Mouse (Mus musculus) stomach, embryonic 15.5 days (tissue): Measurements from ENCODE around the gene Rhbdf2. TPM values are rescaled to one million over a fixed set of nuclear protein-coding genes. Genes with fewer than 3 reads are reported as not detected.

Experiments
- ATAC-seq: fragments of 200-750 bp; cut with Nextera tagmentation; 2 replicates; pipeline ENCODE4 v1.8.0; 2017; ENCODE audit warnings: low read depth, moderate number of reproducible peaks, moderate TSS enrichment; ENCODE audit not compliant: insufficient read depth, low FRiP score
- H3K27ac ChIP-seq: fragments of 300-500 bp; sonication (generic); 2 replicates; pipeline ENCODE4 v1.5.1; 2015; ENCODE audit warnings: mild to moderate bottlenecking, inconsistent platforms
- H3K27me3 ChIP-seq: fragments of 300-500 bp; sonication (generic); replicated peaks from 2 replicates; pipeline ENCODE4 v1.6.1; 2015; ENCODE audit warnings: inconsistent platforms
- H3K36me3 ChIP-seq: fragments of 300-500 bp; sonication (generic); 2 replicates; pipeline ENCODE4 v1.6.1; 2015; ENCODE audit warnings: inconsistent platforms
- H3K4me1 ChIP-seq: fragments of 300-500 bp; sonication (generic); 2 replicates; pipeline ENCODE4 v1.6.1; 2015; ENCODE audit warnings: inconsistent platforms
- H3K4me2 ChIP-seq: fragments of 300-500 bp; sonication (generic); 2 replicates; pipeline ENCODE4 v1.6.1; 2015; ENCODE audit warnings: mild to moderate bottlenecking, inconsistent platforms
- H3K4me3 ChIP-seq: fragments of 300-500 bp; sonication (generic); replicated peaks from 2 replicates; pipeline ENCODE4 v1.5.1; 2015; ENCODE audit warnings: inconsistent platforms
- H3K9ac ChIP-seq: fragments of 300-500 bp; sonication (generic); 2 replicates; pipeline ENCODE4 v1.6.1; 2015; ENCODE audit warnings: inconsistent platforms
- H3K9me3 ChIP-seq: fragments of 300-500 bp; sonication (generic); 2 replicates; pipeline ENCODE4 v1.6.1; 2016; ENCODE audit warnings: inconsistent platforms
- WGBS: fragments of 180-500 bp; shearing (Covaris S2); methylation state at CpG from one replicate; pipeline ENCODE4 v1.1.7; 2015; 5-methylcytosine and 5-hydroxymethylcytosine counted together
- polyA plus RNA-seq: library from polyadenylated mRNA; unstranded; fragments of >200 nt; fragmentation: Nextera tagmentation; extraction: Ambion mirVana; gene quantifications from 2 replicates; pipeline ENCODE4 v1.2.1, GENCODE M21; 2015

The Rhbdf2 gene
- polyA plus RNA-seq, 1 experiment from 2014 or later = 7.5 TPM

DNA sequence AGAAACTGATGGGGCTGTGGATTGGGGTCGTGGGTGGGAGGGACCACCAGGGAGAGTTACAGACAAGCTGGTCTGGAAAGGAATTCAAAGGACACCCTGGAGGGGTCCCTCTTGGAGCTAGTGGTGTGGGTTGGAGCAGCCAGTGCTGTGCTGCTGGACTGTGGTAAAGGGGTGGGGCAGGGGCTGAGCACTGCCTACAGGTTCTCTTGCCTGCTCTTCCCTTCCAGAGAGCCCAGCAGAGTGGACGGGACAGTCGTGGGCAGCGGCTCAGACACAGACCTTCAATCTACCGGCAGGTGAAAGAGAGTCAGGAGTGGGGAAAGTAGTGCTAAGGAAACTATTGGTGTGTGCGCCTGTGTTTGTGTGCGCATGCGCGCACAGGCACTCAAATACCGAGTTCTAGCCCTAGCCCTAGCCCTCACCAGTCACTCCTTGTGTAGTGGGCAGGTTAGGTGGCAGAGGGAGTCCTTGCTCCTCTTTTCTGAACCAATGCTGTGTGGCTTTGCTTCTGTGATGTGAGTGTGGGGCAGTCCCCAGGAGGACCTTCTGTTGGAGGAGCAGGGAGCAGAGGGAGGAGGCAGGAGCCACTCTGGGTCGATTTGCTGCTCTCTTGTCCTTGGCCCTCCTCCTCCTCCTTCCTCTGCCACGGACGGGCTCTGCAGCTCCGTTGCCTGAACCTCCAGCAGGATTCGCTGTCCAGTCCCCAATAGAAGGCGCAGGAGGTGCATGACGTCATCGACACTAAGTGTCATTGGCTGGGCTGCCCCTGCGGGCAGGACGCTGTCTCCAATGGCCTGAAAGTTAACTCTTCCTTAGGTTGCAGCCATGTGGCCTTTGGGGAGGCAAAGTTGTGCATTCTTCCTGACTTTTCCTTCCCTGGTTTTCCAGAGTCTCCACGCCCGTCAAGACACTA is 30.7 kb upstream of the Rhbdf2 start:
- WGBS = 16% methylated on average over 21 of the region's 22 CpGs
- Histone ChIP-seq H3K4me2 (peak overlapping the region; percentile 59), H3K4me3 (peak overlapping the region; percentile 35), H3K27me3 (peaks cover 24% of the 10 kb centered on the region), H3K4me1 (peaks cover 52% of the 10 kb centered on the region), H3K9me3 (no peaks in the 10 kb centered on the region), H3K36me3 (no peaks in the 10 kb centered on the region), H3K9ac (no peak overlapping the region; the same call in 1 of the 2 replicates), H3K27ac (peak overlapping the region; percentile 85)
- peak; percentile 90 for ATAC-seq

DNA sequence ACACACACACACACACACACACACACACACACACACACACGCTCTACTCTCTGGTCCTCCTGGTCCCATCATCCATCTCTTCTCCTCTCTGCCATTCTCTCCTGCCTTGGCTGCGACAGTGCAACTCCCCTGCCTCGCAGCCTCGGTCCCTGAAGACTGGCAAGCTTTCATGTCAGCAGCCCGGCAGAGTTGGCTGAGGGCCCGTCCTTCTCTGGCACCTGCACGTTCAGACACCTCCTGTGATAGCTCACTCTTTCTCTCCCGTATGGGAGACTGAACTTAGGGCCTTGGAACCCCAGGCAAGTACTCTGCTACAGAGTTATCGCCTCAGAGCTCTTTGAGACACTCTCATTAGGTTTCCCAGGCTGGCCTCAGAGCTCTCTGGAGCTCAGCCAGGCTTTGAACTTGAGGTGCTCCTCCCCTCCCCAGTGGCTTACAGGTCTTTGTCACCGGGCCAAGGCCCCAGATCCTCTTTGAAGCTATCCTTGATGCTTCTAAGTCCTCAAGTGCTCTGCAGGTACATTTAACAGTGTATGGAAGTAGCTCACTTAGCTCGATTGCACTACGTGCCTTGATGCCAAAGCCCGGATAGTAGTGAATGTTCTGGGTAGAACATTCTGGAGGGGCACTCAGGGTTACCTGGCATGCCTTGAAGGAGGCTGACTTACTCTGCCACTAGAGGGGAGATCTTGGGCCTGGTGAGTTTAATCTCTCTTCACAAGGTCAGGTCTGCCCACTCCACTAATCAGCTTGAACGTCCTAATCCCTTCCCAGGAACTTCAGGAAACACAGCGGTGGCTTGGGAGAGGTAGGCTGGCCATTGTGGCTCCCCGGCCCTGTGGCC is 29.8 kb upstream of the Rhbdf2 start:
- H3K27me3 ChIP-seq = peaks cover 23% of the 10 kb centered on the region
- no peak for ATAC-seq

DNA sequence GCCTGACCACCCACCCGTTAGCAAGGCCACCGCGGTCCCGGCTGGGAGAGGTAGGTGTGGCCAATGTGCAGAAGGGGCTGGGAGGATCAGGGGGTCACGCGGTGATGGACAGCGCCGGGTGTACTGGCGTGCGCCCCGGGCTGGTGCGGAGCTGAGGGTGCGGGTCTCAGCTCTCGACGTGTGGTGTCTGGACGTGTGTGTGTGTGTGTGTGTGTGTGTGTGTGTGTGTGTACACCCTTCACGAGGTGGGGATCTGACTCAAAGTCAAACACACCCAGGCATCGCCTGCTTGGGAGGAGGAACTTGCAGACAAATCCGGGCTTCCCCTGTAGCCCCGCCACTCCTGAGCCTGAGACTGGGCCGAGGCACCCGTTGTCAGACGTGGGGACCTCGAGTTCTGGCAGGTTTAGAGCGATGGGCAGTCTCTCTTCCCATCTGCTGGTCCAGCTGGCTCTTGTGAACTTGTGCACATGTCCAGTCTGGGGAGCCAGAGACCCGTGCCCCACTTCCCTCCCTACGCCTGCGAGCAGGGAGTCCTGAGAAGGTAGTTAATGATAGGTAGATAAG is 27.5 kb upstream of the Rhbdf2 start, which contains the start of gene Cygb:
Cygb (minus strand) TSS at position 59 of the 567 bp plus-strand sequence.
- Histone ChIP-seq H3K4me2 (peak within 1 kb of the TSS; percentile 94), H3K27ac (no peak within 1 kb of the TSS), H3K27me3 (peaks cover 27% of the 10 kb centered on the region), H3K4me1 (peaks cover 36% of the 10 kb centered on the region), H3K36me3 (no peaks in the 10 kb centered on the region), H3K9ac (peak within 1 kb of the TSS; percentile 61), H3K9me3 (no peaks in the 10 kb centered on the region), H3K4me3 (peak within 1 kb of the TSS; percentile 56)
- WGBS = 6% methylated on average over 28 of the region's 28 CpGs
- ATAC-seq = no peak

More for the DNA sequence above, 29.8 kb upstream of the Rhbdf2 start:
- H3K9me3 ChIP-seq = no peaks in the 10 kb centered on the region
- H3K4me2 ChIP-seq = no peak overlapping the region
- H3K9ac ChIP-seq = no peak overlapping the region
- no peak overlapping the region for H3K4me3 ChIP-seq
- no peaks in the 10 kb centered on the region for H3K36me3 ChIP-seq
- H3K27ac ChIP-seq = no peak overlapping the region
- peaks cover 47% of the 10 kb centered on the region for H3K4me1 ChIP-seq
- WGBS = 66% methylated on average over 16 of the region's 16 CpGs

DNA sequence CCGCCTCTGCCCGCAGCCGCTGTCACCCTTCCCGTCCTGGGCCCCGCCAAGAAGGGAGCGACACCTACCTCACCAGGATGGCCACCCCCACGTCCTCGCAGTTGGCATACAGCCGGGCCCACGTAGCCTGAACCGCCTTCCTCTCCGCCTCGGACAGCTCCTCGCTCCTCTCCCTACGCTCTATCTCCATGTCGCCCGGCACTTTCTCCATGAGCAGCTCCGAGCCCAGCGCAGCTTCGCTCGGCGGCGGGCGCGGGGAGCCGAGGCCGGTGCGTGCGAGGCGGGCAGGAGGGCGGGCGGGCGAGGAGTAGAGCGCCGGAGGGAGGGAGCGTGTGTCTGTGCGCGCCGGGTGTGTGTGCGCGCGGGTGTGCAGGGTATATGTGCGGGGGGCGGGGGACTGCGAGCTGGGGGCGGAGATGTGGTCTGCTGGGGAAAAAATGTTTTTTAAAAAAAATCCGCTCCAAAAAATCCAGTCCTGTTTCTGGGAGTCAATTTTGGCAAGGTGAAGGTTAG is 26.9 kb upstream of the Rhbdf2 start:
- WGBS = under 1% methylated on average over 43 of the region's 47 CpGs
- H3K4me1 ChIP-seq = peaks cover 34% of the 10 kb centered on the region
- H3K4me3 ChIP-seq = peak overlapping the region; percentile 56
- peak overlapping the region; percentile 61 for H3K9ac ChIP-seq
- no peaks in the 10 kb centered on the region for H3K9me3 ChIP-seq
- no peak for ATAC-seq
- peak overlapping the region; percentile 94 for H3K4me2 ChIP-seq
- H3K27me3 ChIP-seq = peaks cover 27% of the 10 kb centered on the region
- no peaks in the 10 kb centered on the region for H3K36me3 ChIP-seq
- no peak overlapping the region for H3K27ac ChIP-seq

DNA sequence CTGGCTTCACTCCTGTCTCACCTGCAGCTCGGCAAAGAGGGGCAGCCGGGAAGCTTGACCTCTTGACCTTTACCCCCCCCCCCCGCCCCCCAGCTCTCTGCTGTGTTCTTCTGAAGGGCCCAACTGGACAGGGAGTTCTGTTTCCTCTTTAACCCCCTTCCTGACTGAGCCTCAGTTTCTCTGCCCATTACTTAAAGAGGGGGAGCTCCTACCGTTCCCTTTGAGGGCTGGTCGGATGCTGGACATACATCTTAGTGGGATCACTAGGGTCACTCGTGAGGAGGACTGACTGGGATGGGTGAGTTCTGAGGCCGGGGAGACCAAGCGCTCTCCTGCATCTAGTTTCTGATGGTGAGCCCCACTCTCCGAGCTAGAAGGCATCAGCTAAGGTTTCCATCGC is 26.4 kb upstream of the Rhbdf2 start, which contains the start of gene Prcd:
Prcd (plus strand) TSS at position 301 of the 400 bp plus-strand sequence.
- no peak for ATAC-seq
- Histone ChIP-seq H3K27ac (no peak within 1 kb of the TSS), H3K36me3 (no peaks in the 10 kb centered on the region), H3K4me2 (peak within 1 kb of the TSS; percentile 94), H3K4me1 (peaks cover 39% of the 10 kb centered on the region), H3K9ac (peak within 1 kb of the TSS; percentile 61), H3K9me3 (no peaks in the 10 kb centered on the region), H3K27me3 (peaks cover 27% of the 10 kb centered on the region), H3K4me3 (peak within 1 kb of the TSS; percentile 56)
- 3% methylated on average over 10 of the region's 10 CpGs for WGBS

GRCm38 (mm10) chr11:116652330-116653098 is 25.7 kb upstream of the Rhbdf2 start:
- Histone ChIP-seq H3K4me1 (peaks cover 43% of the 10 kb centered on the region), H3K9me3 (no peaks in the 10 kb centered on the region), H3K27me3 (peaks cover 27% of the 10 kb centered on the region), H3K36me3 (no peaks in the 10 kb centered on the region), H3K4me3 (peak overlapping the region; percentile 56), H3K4me2 (peak overlapping the region; percentile 94), H3K27ac (no peak overlapping the region), H3K9ac (no peak overlapping the region; the same call in 1 of the 2 replicates)
- ATAC-seq = no peak
- 69% methylated on average over 25 of the region's 25 CpGs for WGBS

GRCm38 (mm10) chr11:116651339-116651738 is 24.5 kb upstream of the Rhbdf2 start:
- Histone ChIP-seq H3K4me2 (no peak overlapping the region), H3K4me1 (peaks cover 43% of the 10 kb centered on the region), H3K9ac (no peak overlapping the region), H3K27me3 (peaks cover 27% of the 10 kb centered on the region), H3K4me3 (no peak overlapping the region), H3K9me3 (no peaks in the 10 kb centered on the region), H3K36me3 (no peaks in the 10 kb centered on the region), H3K27ac (no peak overlapping the region)
- no peak for ATAC-seq
- 76% methylated on average over 8 of the region's 8 CpGs for WGBS

DNA sequence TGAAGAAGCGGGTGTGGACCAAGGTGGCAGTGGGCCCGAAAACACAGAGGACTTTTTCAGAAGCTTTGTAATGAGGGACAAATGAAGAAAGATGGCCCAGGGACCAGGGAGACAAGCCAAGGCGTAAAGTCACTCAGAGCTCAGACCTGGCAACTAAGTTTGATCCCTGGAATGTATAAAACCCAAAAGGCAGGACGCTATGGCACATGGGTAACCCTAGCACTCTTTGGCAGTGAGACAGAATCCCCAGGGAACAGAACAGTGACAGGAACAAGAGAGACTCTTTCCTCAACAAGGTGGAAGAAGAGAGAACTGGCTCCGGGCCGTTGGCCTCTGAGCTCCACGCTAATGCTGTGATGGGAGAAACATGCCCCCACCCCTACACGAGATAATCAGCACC is 24.0 kb upstream of the Rhbdf2 start:
- H3K9ac ChIP-seq = no peak overlapping the region
- ATAC-seq = no peak
- H3K4me2 ChIP-seq = no peak overlapping the region
- H3K9me3 ChIP-seq = no peaks in the 10 kb centered on the region
- no peak overlapping the region for H3K4me3 ChIP-seq
- peaks cover 27% of the 10 kb centered on the region for H3K27me3 ChIP-seq
- H3K4me1 ChIP-seq = peaks cover 42% of the 10 kb centered on the region
- H3K27ac ChIP-seq = no peak overlapping the region
- 87% methylated on average over 8 of the region's 8 CpGs for WGBS
- no peaks in the 10 kb centered on the region for H3K36me3 ChIP-seq

DNA sequence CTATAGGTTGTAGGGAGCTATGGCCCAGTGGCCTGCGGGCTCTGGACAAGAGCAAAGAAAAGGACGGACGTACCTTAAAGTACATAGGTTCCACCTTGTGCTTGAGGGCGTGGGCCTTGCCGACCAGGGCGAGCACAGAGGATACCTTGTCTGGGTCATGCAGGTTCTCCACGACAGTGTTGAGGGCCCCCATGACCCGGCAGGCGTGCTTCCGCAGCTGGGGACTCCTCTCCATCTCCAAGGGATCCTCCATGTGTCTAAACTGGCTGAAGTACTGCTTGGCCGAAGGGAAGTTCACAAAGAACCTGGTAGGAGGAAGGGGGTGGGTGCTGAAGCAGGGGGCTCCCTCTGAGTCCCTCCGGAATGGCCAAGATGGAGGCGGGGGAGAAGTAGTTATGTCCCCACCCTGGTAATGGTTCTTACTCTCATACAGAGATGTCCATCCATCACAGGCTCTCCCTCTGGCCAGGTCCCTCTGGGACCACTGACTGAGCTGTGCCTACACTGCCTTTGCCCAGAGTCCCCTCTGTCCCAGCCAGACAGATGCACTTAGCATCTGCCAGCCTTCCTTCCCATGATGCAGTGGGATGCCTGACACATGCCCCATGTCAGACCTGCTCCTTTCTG is 23.0 kb upstream of the Rhbdf2 start:
- Histone ChIP-seq H3K27ac (no peak overlapping the region), H3K9me3 (no peaks in the 10 kb centered on the region), H3K4me3 (no peak overlapping the region), H3K4me1 (peaks cover 45% of the 10 kb centered on the region), H3K27me3 (peaks cover 24% of the 10 kb centered on the region), H3K9ac (no peak overlapping the region), H3K4me2 (no peak overlapping the region), H3K36me3 (no peaks in the 10 kb centered on the region)
- WGBS = 86% methylated on average over 13 of the region's 13 CpGs
- ATAC-seq = no peak

DNA sequence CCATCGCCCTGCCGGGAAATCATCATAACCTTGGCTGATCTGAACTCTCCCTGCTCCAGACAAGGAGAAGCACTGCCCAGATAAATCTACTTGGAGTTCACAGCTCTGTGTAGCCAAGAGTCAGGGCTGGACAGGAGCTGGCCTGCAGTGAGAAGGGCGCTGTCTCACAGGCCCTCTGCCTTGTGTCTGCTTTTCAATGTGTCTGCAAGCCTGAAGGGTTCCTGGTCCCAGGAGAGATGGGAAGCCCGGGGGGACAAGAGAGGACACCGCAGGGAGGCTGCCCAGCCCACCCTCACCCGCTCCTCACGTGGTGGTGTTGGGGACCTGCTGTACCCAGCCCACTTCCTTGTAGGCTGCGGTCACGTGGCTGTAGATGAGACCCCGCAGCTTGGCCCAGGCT is 22.2 kb upstream of the Rhbdf2 start:
- 73% methylated on average over 10 of the region's 10 CpGs for whole genome bisulfite sequencing
- Histone ChIP-seq H3K4me2 (no peak overlapping the region), H3K9me3 (no peaks in the 10 kb centered on the region), H3K4me1 (peaks cover 44% of the 10 kb centered on the region), H3K36me3 (no peaks in the 10 kb centered on the region), H3K4me3 (no peak overlapping the region), H3K27me3 (peaks cover 19% of the 10 kb centered on the region), H3K9ac (no peak overlapping the region), H3K27ac (peak overlapping the region; percentile 89)
- no peak for ATAC-seq
